Mouse (Mus musculus): Measurements from ENCODE around the gene Zscan10.
A peak's percentile ranks its signal among the peaks of the same experiment; 100 is the strongest.
"Not testable (repeated sequence)": the region's sequence is repeated elsewhere in the genome, so short reads cannot be mapped to it uniquely, and the experiment has no call there.

The Zscan10 gene

GRCm38 (mm10) chr17:23592208-23592925, 8.3 kb upstream of the Zscan10 start:
- peak; percentile 99 for DNase-seq

DNA sequence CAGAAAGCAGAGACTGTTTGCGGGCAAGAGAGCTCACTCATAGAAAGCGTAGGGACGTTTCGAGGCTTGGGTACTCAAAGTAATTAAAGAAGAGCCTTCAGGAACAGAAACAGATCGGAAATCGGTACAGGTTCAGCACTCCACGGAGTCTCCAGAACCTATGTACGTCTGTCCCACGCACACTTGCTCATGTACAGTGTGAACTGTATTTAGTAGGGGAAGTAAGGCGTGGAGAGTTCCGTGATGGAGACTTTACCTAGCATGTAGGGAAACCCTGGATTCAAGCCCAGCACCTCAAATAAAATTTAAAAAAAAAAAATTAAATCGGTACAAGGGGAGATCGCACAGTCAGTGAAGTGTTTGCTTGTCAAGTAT, 7.7 kb upstream of the Zscan10 start:
- no peak for DNase-seq

DNA sequence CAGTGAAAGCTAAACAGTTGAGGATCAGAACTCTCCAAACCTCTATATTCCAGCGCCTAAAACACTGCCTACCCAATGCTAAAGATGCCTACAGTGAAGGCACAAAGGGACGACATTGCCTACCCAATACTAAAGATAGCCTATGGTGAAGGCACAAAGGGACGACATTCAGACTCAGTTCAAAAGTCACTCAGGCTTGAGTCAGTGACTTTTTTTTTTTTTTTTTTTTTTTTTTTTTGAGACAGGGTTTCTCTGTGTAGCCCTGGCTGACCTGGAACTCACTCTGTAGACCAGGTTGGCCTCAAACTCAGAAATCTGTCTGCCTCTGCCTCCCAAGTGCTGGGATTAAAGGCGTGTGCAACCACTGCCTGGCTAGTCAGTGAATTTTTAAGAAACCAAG, 5.5 kb upstream of the Zscan10 start:
- not testable (repeated sequence) for DNase-seq

- DNase-seq = peak; percentile 77
Measured at GRCm38 (mm10) chr17:23598582-23599552, 1.8 kb upstream of the Zscan10 start, which contains the start of gene Zfp13. Gene Zfp13, minus strand, starts transcription at chr17:23599487.

- DNase-seq = no peak
Measured at GRCm38 (mm10) chr17:23599605-23600063, 1.0 kb upstream of the Zscan10 start.

GRCm38 (mm10) chr17:23601836-23602585, 1.4 kb downstream of the Zscan10 start:
- DNase-seq = no peak

- no peak for DNase-seq
Measured at GRCm38 (mm10) chr17:23603077-23603476, 2.4 kb downstream of the Zscan10 start.

GRCm38 (mm10) chr17:23603542-23603941, 2.9 kb downstream of the Zscan10 start:
- peak; percentile 3 for DNase-seq

DNA sequence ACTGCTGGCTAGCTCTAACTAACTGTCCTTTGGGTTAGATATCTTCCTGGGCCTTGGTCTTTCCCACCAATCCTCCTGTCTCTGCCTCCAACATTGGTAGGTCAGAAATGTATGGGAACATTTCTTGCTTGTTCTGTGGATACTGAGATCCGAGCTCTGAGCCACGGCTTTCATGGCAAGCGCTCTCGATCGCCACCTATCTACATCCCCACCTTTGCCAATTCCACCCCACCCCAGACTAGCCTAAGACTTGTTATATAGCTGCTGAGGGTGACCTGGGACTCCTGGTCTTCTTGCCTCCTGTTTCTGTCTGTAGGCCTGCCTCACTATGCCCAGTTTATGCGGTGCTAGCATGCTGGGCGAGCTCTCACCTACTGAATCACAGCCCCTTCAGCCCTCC, 3.7 kb downstream of the Zscan10 start:
- no peak for DNase-seq

- no peak for DNase-seq
Measured at GRCm38 (mm10) chr17:23605220-23605619, 4.6 kb downstream of the Zscan10 start.

DNA sequence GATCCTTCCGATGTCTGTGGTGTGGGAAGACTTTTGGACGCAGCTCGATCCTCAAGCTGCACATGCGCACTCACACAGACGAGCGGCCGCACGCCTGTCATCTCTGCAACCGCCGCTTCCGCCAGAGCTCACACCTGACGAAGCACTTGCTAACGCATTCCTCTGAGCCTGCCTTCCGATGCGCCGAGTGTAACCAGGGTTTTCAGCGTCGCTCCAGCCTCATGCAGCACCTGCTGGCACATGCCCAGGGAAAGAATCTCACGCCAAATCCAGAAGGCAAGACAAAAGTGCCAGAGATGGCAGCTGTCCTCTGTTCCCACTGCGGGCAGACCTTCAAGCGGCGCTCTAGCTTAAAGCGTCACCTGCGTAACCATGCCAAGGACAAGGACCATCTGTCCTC, 9.0 kb downstream of the Zscan10 start:
- DNase-seq = peak; percentile 78

DNA sequence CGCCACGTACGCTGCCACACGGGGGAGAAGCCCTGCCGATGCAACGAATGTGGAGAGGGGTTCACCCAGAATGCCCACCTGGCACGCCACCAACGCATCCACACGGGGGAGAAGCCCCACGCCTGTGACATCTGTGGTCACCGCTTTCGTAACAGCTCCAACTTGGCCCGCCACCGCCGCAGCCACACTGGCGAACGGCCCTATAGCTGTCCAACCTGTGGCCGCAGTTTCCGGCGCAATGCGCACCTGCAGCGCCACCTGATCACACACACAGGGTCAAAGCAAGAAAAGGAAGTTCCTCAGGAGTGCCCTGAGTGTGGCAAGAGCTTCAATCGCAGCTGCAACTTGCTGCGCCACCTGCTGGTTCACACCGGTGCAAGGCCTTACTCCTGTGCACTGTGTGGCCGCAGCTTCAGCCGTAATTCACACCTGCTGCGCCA, 9.7 kb downstream of the Zscan10 start:
- peak; percentile 76 for DNase-seq

- DNase-seq = no peak
Measured at GRCm38 (mm10) chr17:23617087-23617486, 16.4 kb downstream of the Zscan10 start.

DNA sequence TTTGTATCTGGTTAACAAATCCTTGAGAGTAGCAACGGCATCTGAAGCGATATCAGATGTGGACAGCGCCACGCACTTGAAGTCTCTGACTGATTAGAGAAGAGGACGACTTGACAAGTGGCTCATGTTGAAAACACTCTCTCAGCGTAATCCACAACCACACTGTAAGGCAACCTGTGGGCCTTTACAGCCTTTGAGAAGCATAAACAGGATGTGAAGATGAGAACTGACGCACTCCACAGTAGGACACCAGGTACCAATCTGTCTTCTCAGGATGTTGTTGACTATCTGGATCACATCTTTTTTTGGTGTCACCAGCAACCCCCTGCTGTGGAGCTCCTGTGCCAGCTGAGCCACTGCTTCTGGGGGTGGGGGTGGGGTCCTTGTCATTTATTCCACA, 19.7 kb downstream of the Zscan10 start:
- DNase-seq = no peak

- no peak for DNase-seq
Measured at GRCm38 (mm10) chr17:23627813-23628212, 27.2 kb downstream of the Zscan10 start.

DNA sequence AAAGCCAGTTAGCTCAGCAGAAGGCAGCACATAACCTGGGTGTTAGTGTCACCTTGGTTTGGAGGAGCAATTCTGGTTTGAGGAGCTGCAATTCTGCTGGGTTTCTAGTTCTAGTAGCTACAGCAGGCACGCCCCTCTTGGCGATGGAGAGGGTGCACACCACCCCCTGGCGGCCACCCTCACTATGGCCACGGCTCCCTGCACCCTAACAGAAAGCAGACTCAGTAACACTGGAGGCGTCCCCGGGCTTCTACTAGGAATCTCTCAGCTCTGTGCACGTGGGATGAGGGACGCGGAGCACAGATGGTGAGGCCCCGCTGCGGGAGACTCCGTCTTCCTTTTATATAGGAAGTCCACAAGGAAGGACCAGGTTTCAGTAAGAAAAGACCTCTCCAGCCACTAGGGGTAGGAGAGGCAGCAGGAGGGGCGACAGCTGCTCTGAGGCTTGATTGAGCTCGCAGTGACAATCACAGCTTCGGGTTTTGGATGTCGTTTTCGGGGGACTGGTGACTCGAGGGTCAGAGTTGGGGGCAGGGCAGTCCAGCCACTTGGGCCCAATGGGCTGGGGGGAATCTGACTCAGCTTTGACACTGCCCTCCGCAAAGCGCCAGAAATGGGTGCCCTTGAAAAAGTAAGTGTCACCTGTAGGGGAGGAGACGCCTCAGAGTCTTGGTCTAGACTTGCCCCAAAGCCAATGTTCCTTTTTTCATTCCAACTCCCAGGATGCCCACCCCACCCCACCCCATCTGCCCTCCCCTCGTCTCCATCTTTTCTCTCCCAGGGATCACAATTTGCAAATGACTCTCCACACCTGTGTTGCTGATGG, 29.8 kb downstream of the Zscan10 start:
- peak; percentile 75 for DNase-seq

GRCm38 (mm10) chr17:23631241-23631640, 30.6 kb downstream of the Zscan10 start:
- DNase-seq = no peak

GRCm38 (mm10) chr17:23644613-23645495, 44.2 kb downstream of the Zscan10 start, which contains the start of gene Mmp25:
Gene Mmp25, minus strand, starts transcription at chr17:23645277.
- no peak for DNase-seq

DNA sequence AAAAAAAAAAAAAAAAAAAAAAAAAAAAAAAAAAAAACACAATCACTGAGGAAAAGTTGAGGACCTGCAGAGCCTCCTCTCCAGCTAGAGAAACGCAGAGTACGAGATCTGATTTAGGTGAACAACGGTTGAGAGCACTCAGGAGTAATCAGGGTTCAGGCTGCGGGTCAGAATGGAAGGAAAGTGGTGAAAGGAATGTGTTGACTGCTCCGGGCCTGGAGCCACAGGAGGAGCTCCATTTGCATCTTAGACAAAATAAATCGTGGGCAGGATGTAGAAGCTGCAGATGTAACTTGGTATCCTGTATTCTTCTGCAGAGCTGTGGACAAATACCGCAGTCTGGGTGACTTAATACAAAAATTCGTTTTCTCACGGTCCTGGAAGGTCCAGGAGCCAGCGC, 45.2 kb downstream of the Zscan10 start:
- DNase-seq = no peak

DNA sequence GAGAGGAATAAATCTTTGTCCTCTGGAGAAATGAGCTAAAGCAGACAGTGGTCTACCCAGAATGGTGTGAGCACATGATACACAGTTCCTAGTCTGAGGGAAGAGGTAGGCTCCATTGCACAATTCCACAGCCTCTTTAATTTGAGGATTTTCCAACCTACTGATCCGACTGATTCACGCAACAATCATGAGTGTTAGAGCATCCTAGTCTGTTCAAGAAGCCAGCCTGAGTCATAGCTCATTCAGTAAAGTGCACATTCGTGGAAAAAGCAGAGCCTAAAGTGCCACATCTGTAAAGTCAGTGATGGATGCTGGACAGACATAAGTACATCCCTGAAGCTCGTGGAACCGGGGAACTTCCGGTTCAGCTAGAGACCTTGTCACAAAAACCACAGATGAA, 50.7 kb downstream of the Zscan10 start:
- no peak for DNase-seq

DNA sequence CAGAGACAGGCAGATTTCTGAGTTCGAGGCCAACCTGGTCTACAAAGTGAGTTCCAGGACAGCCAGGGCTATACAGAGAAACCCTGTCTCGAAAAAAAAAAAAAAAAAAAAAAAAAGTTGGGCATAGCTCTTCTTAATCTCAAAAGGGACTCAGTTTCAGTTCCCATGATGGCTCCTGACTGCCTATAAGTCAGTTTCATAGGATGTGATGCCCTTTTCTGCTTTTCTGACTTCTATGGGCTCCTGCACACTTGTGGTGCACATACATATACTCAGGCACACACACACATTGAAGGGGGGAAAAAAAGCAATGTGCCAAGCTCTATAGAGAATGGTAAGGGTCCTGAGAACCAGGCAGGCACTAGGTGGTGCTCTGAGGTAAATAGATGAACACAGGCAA, 52.7 kb downstream of the Zscan10 start:
- no peak for DNase-seq

Measured in cerebellum, adult 9-10 months (tissue).